Mouse (Mus musculus) stomach, embryonic 14.5 days (tissue): ENCODE data around the gene Rab4a. TPM values are rescaled to one million over a fixed set of nuclear protein-coding genes. Genes with fewer than 3 reads are reported as not detected.

Experiments used
- ATAC-seq: fragments of 200-750 bp; cut with Nextera tagmentation; 2 replicates; pipeline ENCODE4 v1.8.0; 2017; ENCODE audit warnings: low read depth, moderate TSS enrichment; ENCODE audit not compliant: insufficient number of reproducible peaks, insufficient read depth, low FRiP score
- H3K27ac ChIP-seq: fragments of 300-500 bp; sonication (generic); 2 replicates; pipeline ENCODE4 v1.5.1; 2014; ENCODE audit warnings: mild to moderate bottlenecking, low read length, moderate library complexity, mixed read lengths
- H3K27me3 ChIP-seq: fragments of 300-500 bp; sonication (generic); 2 replicates; pipeline ENCODE4 v1.6.1; 2014; ENCODE audit warnings: low read length, control low read depth, mixed read lengths; ENCODE audit not compliant: control insufficient read depth, insufficient read depth
- H3K36me3 ChIP-seq: fragments of 300-500 bp; sonication (generic); 2 replicates; pipeline ENCODE4 v1.6.1; 2014; ENCODE audit warnings: mild to moderate bottlenecking, control low read depth, low read length, moderate library complexity, mixed read lengths; ENCODE audit not compliant: control insufficient read depth, insufficient read depth
- H3K4me1 ChIP-seq: fragments of 300-500 bp; sonication (generic); 2 replicates; pipeline ENCODE4 v1.6.1; 2014; ENCODE audit warnings: low read length, control low read depth, mixed read lengths; ENCODE audit not compliant: control insufficient read depth, insufficient read depth
- H3K4me2 ChIP-seq: fragments of 300-500 bp; sonication (generic); replicated peaks from 2 replicates; pipeline ENCODE4 v1.6.1; 2014; ENCODE audit warnings: low read depth, low read length, control low read depth
- H3K4me3 ChIP-seq: fragments of 300-500 bp; sonication (generic); 2 replicates; pipeline ENCODE4 v1.5.1; 2014; ENCODE audit warnings: low read depth, low read length, control low read depth
- H3K9ac ChIP-seq: fragments of 300-500 bp; sonication (generic); replicated peaks from 2 replicates; pipeline ENCODE4 v1.6.1; 2014; ENCODE audit warnings: low read depth, mild to moderate bottlenecking, control low read depth, low read length, moderate library complexity, mixed read lengths
- H3K9me3 ChIP-seq: fragments of 300-500 bp; sonication (generic); 2 replicates; pipeline ENCODE4 v1.6.1; 2016; ENCODE audit warnings: low read depth, low read length, control low read depth; ENCODE audit not compliant: control insufficient read depth
- WGBS: fragments of 180-500 bp; shearing (Covaris S2); extraction: QIAGEN DNeasy Blood & Tissue Kit; methylation state at CpG from one replicate; pipeline ENCODE4 v1.1.7; 2014; 5-methylcytosine and 5-hydroxymethylcytosine counted together
- polyA plus RNA-seq: library from polyadenylated mRNA; unstranded; fragments of >200 nt; fragmentation: Nextera tagmentation; extraction: Ambion mirVana; gene quantifications from 2 replicates; pipeline ENCODE4 v1.2.1, GENCODE M21; 2014

Gene Rab4a
- polyA plus RNA-seq, 1 experiment from 2014 or later: 52.6 TPM

- H3K9ac ChIP-seq: no peak overlapping the region
- H3K27ac ChIP-seq: no peak overlapping the region
- H3K36me3 ChIP-seq: no peaks in the 10 kb centered on the region
- H3K9me3 ChIP-seq: no peaks in the 10 kb centered on the region
- H3K27me3 ChIP-seq: no peaks in the 10 kb centered on the region
- H3K4me3 ChIP-seq: no peak overlapping the region
- H3K4me2 ChIP-seq: no peak overlapping the region
- H3K4me1 ChIP-seq: peaks cover 14% of the 10 kb centered on the region
- peak; percentile 80 for ATAC-seq
- WGBS: 6% methylated on average over 6 of the region's 6 CpGs
These were observed 22.1 kb upstream of the Rab4a start for GRCm38 (mm10) chr8:123783525-123784249.

GRCm38 (mm10) chr8:123786166-123786565 lies 19.6 kb upstream of the Rab4a start:
- peaks cover 9% of the 10 kb centered on the region for H3K4me1 ChIP-seq
- H3K36me3 ChIP-seq: no peaks in the 10 kb centered on the region
- H3K4me2 ChIP-seq: no peak overlapping the region
- WGBS: 68% methylated on average over 6 of the region's 6 CpGs
- H3K27ac ChIP-seq: no peak overlapping the region
- H3K27me3 ChIP-seq: no peaks in the 10 kb centered on the region
- no peak overlapping the region for H3K9ac ChIP-seq
- no peak overlapping the region for H3K4me3 ChIP-seq
- H3K9me3 ChIP-seq: no peaks in the 10 kb centered on the region
- ATAC-seq: no peak

- 79% methylated on average over 6 of the region's 6 CpGs for WGBS
- no peak for ATAC-seq
- H3K4me1 ChIP-seq: 0 out of 2 replicates have a peak, but pooled peaks cover 7% of the 10 kb centered on the region
- H3K36me3 ChIP-seq: no peaks in the 10 kb centered on the region
- H3K9me3 ChIP-seq: no peaks in the 10 kb centered on the region
- H3K27ac ChIP-seq: no peak overlapping the region
- no peak overlapping the region for H3K9ac ChIP-seq
- H3K27me3 ChIP-seq: no peaks in the 10 kb centered on the region
- no peak overlapping the region for H3K4me3 ChIP-seq
- H3K4me2 ChIP-seq: no peak overlapping the region
These were observed 19.1 kb upstream of the Rab4a start for GRCm38 (mm10) chr8:123786644-123787043.

GRCm38 (mm10) chr8:123787254-123787897 lies 18.4 kb upstream of the Rab4a start:
- Histone ChIP-seq H3K36me3 (no peaks in the 10 kb centered on the region), H3K27ac (no peak overlapping the region), H3K4me1 (0 out of 2 replicates have a peak, but pooled peaks cover 7% of the 10 kb centered on the region), H3K27me3 (no peaks in the 10 kb centered on the region), H3K4me2 (peak overlapping the region; percentile 18; the same call in 1 of the 2 replicates), H3K9ac (no peak overlapping the region), H3K4me3 (no peak overlapping the region), H3K9me3 (no peaks in the 10 kb centered on the region)
- 39% methylated on average over 21 of the region's 21 CpGs for WGBS
- ATAC-seq: no peak

DNA sequence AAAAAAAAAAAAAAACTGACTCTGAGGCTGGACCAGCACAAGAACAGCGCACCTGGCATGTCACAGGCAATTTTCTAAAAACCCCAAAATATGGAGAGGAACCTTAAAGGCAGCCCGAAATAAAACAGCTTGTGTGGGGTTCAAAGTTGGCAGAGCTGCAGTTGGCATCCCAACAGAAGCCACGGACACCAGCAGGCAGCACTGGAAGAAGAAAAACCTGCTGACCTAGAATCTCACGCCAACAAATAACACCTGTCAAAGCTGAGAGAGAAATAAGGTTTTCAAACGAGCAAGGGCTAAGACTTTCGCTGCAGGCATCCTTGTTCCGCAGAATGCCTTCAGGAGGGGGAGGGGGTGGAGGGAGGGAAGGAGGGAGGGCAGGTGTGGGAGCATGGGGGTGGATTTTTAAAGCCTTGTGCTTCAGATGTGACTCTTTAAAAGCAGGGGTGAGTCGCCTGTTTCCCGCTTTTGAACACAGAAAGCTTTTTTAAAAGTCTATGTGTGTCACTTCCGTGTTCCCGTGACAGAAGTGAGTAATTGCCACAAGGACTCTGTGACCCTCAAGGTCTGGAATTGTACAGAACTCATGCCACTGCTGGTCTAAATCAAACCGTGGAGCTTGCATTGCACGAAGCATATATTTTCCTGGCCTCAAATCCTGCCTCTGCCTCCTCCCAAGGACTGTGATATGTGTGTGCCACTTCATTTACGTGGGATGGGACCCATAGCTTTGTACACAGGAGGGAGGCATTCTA lies 17.2 kb upstream of the Rab4a start:
- 0 out of 2 replicates have a peak, but pooled peaks cover 4% of the 10 kb centered on the region for H3K4me1 ChIP-seq
- H3K4me2 ChIP-seq: no peak overlapping the region
- ATAC-seq: no peak
- H3K27ac ChIP-seq: no peak overlapping the region; the same call in 1 of the 2 replicates
- H3K27me3 ChIP-seq: no peaks in the 10 kb centered on the region
- no peak overlapping the region for H3K9ac ChIP-seq
- no peak overlapping the region for H3K4me3 ChIP-seq
- H3K36me3 ChIP-seq: no peaks in the 10 kb centered on the region
- no peaks in the 10 kb centered on the region for H3K9me3 ChIP-seq
- WGBS: 33% methylated on average over 14 of the region's 14 CpGs

DNA sequence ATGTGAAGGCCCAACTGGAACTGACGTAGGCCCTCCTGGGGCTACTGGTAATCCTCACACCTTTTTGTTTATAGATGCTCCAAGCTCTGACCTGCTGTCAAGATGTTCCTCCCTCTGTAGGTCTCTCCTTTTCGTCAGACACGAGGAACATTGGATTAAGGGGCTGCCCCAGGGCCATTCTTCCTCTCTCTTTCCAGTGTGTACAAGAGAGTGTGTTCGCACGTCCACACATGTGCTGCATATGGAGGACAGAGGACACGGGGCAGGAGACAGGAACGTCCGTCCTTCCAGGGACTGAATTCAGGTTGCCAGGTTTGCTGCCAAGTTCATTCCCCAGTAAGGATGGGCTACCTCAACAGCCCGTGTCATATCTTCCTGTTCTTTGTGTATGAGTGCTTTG lies 16.3 kb upstream of the Rab4a start:
- H3K4me2 ChIP-seq: no peak overlapping the region
- WGBS: 76% methylated on average over 9 of the region's 9 CpGs
- H3K27me3 ChIP-seq: no peaks in the 10 kb centered on the region
- H3K9ac ChIP-seq: no peak overlapping the region
- 0 out of 2 replicates have a peak, but pooled peaks cover 2% of the 10 kb centered on the region for H3K4me1 ChIP-seq
- no peaks in the 10 kb centered on the region for H3K9me3 ChIP-seq
- no peaks in the 10 kb centered on the region for H3K36me3 ChIP-seq
- no peak for ATAC-seq
- H3K4me3 ChIP-seq: no peak overlapping the region
- H3K27ac ChIP-seq: no peak overlapping the region

DNA sequence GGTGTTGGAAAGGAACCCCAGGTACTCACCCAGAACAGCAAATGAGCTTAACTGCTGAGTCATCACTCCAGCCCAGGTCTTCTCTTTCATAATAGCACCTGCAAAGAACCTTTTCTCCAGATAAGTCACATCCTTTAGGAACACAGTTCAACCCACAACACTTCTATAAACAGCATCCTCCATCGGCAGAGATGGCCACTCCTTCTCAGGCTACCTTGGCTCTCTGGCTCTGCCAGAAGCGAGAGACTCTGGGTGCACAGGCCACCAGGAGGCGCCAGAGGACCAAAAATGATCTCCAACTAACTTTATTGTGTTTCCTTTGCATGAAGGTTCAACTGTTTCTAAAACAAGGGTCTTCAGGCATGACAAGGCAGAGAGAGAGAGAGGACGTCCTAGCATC lies 15.8 kb upstream of the Rab4a start:
- Histone ChIP-seq H3K4me2 (no peak overlapping the region), H3K4me1 (0 out of 2 replicates have a peak, but pooled peaks cover 2% of the 10 kb centered on the region), H3K9ac (no peak overlapping the region), H3K36me3 (no peaks in the 10 kb centered on the region), H3K27ac (no peak overlapping the region), H3K9me3 (no peaks in the 10 kb centered on the region), H3K4me3 (no peak overlapping the region), H3K27me3 (no peaks in the 10 kb centered on the region)
- no peak for ATAC-seq
- under 1% methylated on average over 4 of the region's 4 CpGs for WGBS

- H3K9ac ChIP-seq: 0 out of 2 replicates have a peak overlapping the region, but pooled peaks have one; percentile 14
- H3K4me3 ChIP-seq: no peak overlapping the region
- H3K4me1 ChIP-seq: 0 out of 2 replicates have a peak, but pooled peaks cover 2% of the 10 kb centered on the region
- no peaks in the 10 kb centered on the region for H3K9me3 ChIP-seq
- H3K36me3 ChIP-seq: no peaks in the 10 kb centered on the region
- no peak overlapping the region for H3K4me2 ChIP-seq
- H3K27ac ChIP-seq: no peak overlapping the region
- WGBS: 65% methylated on average over 16 of the region's 16 CpGs
- H3K27me3 ChIP-seq: no peaks in the 10 kb centered on the region
- ATAC-seq: no peak
These were observed 14.5 kb upstream of the Rab4a start for GRCm38 (mm10) chr8:123791101-123791844.
